Mouse (Mus musculus) embryo, embryonic 10.5 days (tissue): Measurements from ENCODE around the gene Atp6ap1l.

Experiments used
- DNase-seq: peaks from one replicate; pipeline ENCODE4 v3.0.0-alpha.2; 2015; ENCODE audit warnings: low spot score

The Atp6ap1l gene

GRCm38 (mm10) chr13:90886568-90886983 lies 18.6 kb downstream of the Atp6ap1l start:
- DNase-seq: peak; percentile 89

GRCm38 (mm10) chr13:90885856-90886532 lies 19.2 kb downstream of the Atp6ap1l start:
- DNase-seq: peak; percentile 11

- DNase-seq: no peak
Measured at GRCm38 (mm10) chr13:90881727-90882429, 23.3 kb downstream of the Atp6ap1l start.

GRCm38 (mm10) chr13:90871579-90871978 lies 33.6 kb downstream of the Atp6ap1l start:
- no peak for DNase-seq

- no peak for DNase-seq
Measured at GRCm38 (mm10) chr13:90869157-90869556, 36.0 kb downstream of the Atp6ap1l start.

GRCm38 (mm10) chr13:90862138-90862537 lies 43.0 kb downstream of the Atp6ap1l start:
- DNase-seq: no peak

GRCm38 (mm10) chr13:90860888-90861431 lies 44.2 kb downstream of the Atp6ap1l start:
- DNase-seq: no peak

GRCm38 (mm10) chr13:90852727-90853630 lies 52.2 kb downstream of the Atp6ap1l start:
- no peak for DNase-seq

- DNase-seq: no peak
Measured at GRCm38 (mm10) chr13:90851795-90852194, 53.4 kb downstream of the Atp6ap1l start.

- DNase-seq: no peak
Measured at GRCm38 (mm10) chr13:90844191-90844590, 61.0 kb downstream of the Atp6ap1l start.

- DNase-seq: no peak
Measured at GRCm38 (mm10) chr13:90843412-90843811, 61.7 kb downstream of the Atp6ap1l start.

- no peak for DNase-seq
Measured at GRCm38 (mm10) chr13:90841213-90841553, 64.0 kb downstream of the Atp6ap1l start.

- DNase-seq: peak; percentile 90
Measured at GRCm38 (mm10) chr13:90840530-90841212, 64.5 kb downstream of the Atp6ap1l start.

- DNase-seq: no peak
Measured at GRCm38 (mm10) chr13:90833641-90834207, 71.4 kb downstream of the Atp6ap1l start.
